Mouse (Mus musculus) embryonic fibroblast, embryonic 13.5 days (primary cell): ENCODE data around the gene Auts2. TPM values are rescaled to one million over a fixed set of nuclear protein-coding genes. Genes with fewer than 3 reads are reported as not detected.

Source experiments
- H3K27ac ChIP-seq: 2 replicates; pipeline ENCODE4 v1.5.1; 2012; ENCODE audit warnings: low read length, control low read depth, inconsistent platforms; ENCODE audit not compliant: insufficient read depth
- H3K4me1 ChIP-seq: 2 replicates; pipeline ENCODE4 v1.6.1; 2011; ENCODE audit warnings: low read length; ENCODE audit not compliant: control insufficient read depth, insufficient read depth
- H3K4me3 ChIP-seq: 2 replicates; pipeline ENCODE4 v1.5.1; 2011; ENCODE audit warnings: mild to moderate bottlenecking, control low read depth, low read length; ENCODE audit not compliant: insufficient read depth
- CTCF ChIP-seq: IDR thresholded peaks from 2 replicates; pipeline ENCODE4 v1.5.1; 2011; ENCODE audit warnings: mild to moderate bottlenecking, control low read depth, low read length, moderate library complexity, borderline replicate concordance; ENCODE audit not compliant: insufficient read depth
- POLR2A ChIP-seq: IDR thresholded peaks from 2 replicates; pipeline ENCODE4 v1.6.1; 2011; ENCODE audit warnings: low read depth, mild to moderate bottlenecking, control low read depth, low read length, moderate library complexity
- polyA plus RNA-seq: library from polyadenylated mRNA; stranded (reverse); fragments of >200 nt; gene quantifications from 2 replicates; pipeline ENCODE4 v1.2.4, GENCODE M21; 2011; ENCODE audit warnings: low read depth; ENCODE audit not compliant: missing spikeins, insufficient read length

Auts2 gene
- polyA plus RNA-seq, 1 experiment = 26.0 TPM

GRCm38 (mm10) chr5:131815498-131815897 lies 727.6 kb downstream of the Auts2 start:
- H3K27ac ChIP-seq = no peak overlapping the region
- H3K4me1 ChIP-seq = peaks cover 24% of the 10 kb centered on the region
- H3K4me3 ChIP-seq = no peak overlapping the region
- TF ChIP-seq POLR2A = no peak
- TF ChIP-seq CTCF = no peak

- Histone ChIP-seq H3K4me3 (no peak overlapping the region), H3K4me1 (peaks cover 24% of the 10 kb centered on the region), H3K27ac (peak overlapping the region; percentile 70)
- TF ChIP-seq CTCF (no peak), POLR2A (no peak)
These were observed 728.6 kb downstream of the Auts2 start for GRCm38 (mm10) chr5:131814503-131815003.

GRCm38 (mm10) chr5:131813952-131814502 lies 729.1 kb downstream of the Auts2 start:
- no peak for TF ChIP-seq CTCF
- no peak for TF ChIP-seq POLR2A
- Histone ChIP-seq H3K27ac (peak overlapping the region; percentile 76), H3K4me3 (no peak overlapping the region)

GRCm38 (mm10) chr5:131813331-131813781 lies 729.8 kb downstream of the Auts2 start:
- H3K4me3 ChIP-seq = no peak overlapping the region
- H3K4me1 ChIP-seq = peaks cover 24% of the 10 kb centered on the region
- peak overlapping the region; percentile 76 for H3K27ac ChIP-seq
- TF ChIP-seq CTCF (no peak), POLR2A (no peak)

More at GRCm38 (mm10) chr5:131813952-131814502, 729.1 kb downstream of the Auts2 start:
- peaks cover 24% of the 10 kb centered on the region for H3K4me1 ChIP-seq

- no peak for TF ChIP-seq CTCF
- TF ChIP-seq POLR2A = no peak
- H3K4me1 ChIP-seq = peaks cover 24% of the 10 kb centered on the region
- H3K27ac ChIP-seq = peak overlapping the region; percentile 9; the same call in 1 of the 2 replicates
- no peak overlapping the region for H3K4me3 ChIP-seq
These were observed 730.6 kb downstream of the Auts2 start for GRCm38 (mm10) chr5:131812483-131813063.

GRCm38 (mm10) chr5:131806350-131806749 lies 736.8 kb downstream of the Auts2 start:
- no peak overlapping the region for H3K27ac ChIP-seq
- H3K4me3 ChIP-seq = no peak overlapping the region
- H3K4me1 ChIP-seq = no peaks in the 10 kb centered on the region
- TF ChIP-seq CTCF (no peak), POLR2A (no peak)

GRCm38 (mm10) chr5:131805277-131805676 lies 737.9 kb downstream of the Auts2 start:
- Histone ChIP-seq H3K27ac (no peak overlapping the region), H3K4me1 (no peaks in the 10 kb centered on the region), H3K4me3 (no peak overlapping the region)
- TF ChIP-seq CTCF (no peak), POLR2A (no peak)

- TF ChIP-seq POLR2A (no peak), CTCF (no peak)
- Histone ChIP-seq H3K27ac (no peak overlapping the region), H3K4me3 (no peak overlapping the region), H3K4me1 (no peaks in the 10 kb centered on the region)
These were observed 739.5 kb downstream of the Auts2 start for GRCm38 (mm10) chr5:131803609-131804008.

GRCm38 (mm10) chr5:131802340-131803036 lies 740.7 kb downstream of the Auts2 start:
- no peak overlapping the region for H3K27ac ChIP-seq
- H3K4me1 ChIP-seq = no peaks in the 10 kb centered on the region
- TF ChIP-seq POLR2A (no peak), CTCF (no peak)
- no peak overlapping the region for H3K4me3 ChIP-seq

- TF ChIP-seq CTCF = no peak
- TF ChIP-seq POLR2A = no peak
- Histone ChIP-seq H3K4me3 (no peak overlapping the region), H3K27ac (no peak overlapping the region), H3K4me1 (no peaks in the 10 kb centered on the region)
These were observed 741.2 kb downstream of the Auts2 start for GRCm38 (mm10) chr5:131801924-131802323.
